Mouse (Mus musculus): ENCODE results near the gene Nfia. TPM values are rescaled to one million over a fixed set of nuclear protein-coding genes. Genes with fewer than 3 reads are reported as not detected.
A peak's percentile ranks its signal among the peaks of the same experiment; 100 is the strongest.

Gene Nfia
- polyA plus RNA-seq, 1 experiment from 2014 or later = 45.4 TPM

GRCm38 (mm10) chr4:97776388-97777080, 4.0 kb downstream of the Nfia start:
- H3K9ac ChIP-seq (ENCODE audit: low read length) = peak overlapping the region; percentile 96
- H3K27me3 ChIP-seq (ENCODE audit: control insufficient read depth, insufficient read depth, low read length) = peaks cover 6% of the 10 kb centered on the region; the same call in 1 of the 2 replicates
- peak overlapping the region; percentile 90 for H3K4me3 ChIP-seq (ENCODE audit: low read depth, low read length)
- H3K4me1 ChIP-seq (replicated peaks; ENCODE audit: control insufficient read depth, insufficient read depth, low read length) = peaks cover 10% of the 10 kb centered on the region
- under 1% methylated on average over 10 of the region's 10 CpGs for WGBS
- H3K4me2 ChIP-seq (ENCODE audit: low read depth, low read length, severe bottlenecking) = peak overlapping the region; percentile 80
- no peaks in the 10 kb centered on the region for H3K36me3 ChIP-seq (ENCODE audit: control insufficient read depth, insufficient read depth, low read length)
- no peaks in the 10 kb centered on the region for H3K9me3 ChIP-seq (ENCODE audit: control insufficient read depth, low read length)
- H3K27ac ChIP-seq (ENCODE audit: low read depth, low read length) = peak overlapping the region; percentile 78
- peak; percentile 57 for DNase-seq (ENCODE audit: low spot score)
- no peak for ATAC-seq (replicated peaks; ENCODE audit: low FRiP score)

- Histone ChIP-seq H3K27me3 (ENCODE audit: control insufficient read depth, insufficient read depth, low read length) (peaks cover 6% of the 10 kb centered on the region; the same call in 1 of the 2 replicates), H3K9ac (ENCODE audit: low read length) (peak overlapping the region; percentile 96), H3K27ac (ENCODE audit: low read depth, low read length) (peak overlapping the region; percentile 78), H3K9me3 (ENCODE audit: control insufficient read depth, low read length) (no peaks in the 10 kb centered on the region), H3K4me3 (ENCODE audit: low read depth, low read length) (peak overlapping the region; percentile 90), H3K4me2 (ENCODE audit: low read depth, low read length, severe bottlenecking) (peak overlapping the region; percentile 80), H3K36me3 (ENCODE audit: control insufficient read depth, insufficient read depth, low read length) (no peaks in the 10 kb centered on the region), H3K4me1 (replicated peaks; ENCODE audit: control insufficient read depth, insufficient read depth, low read length) (peaks cover 8% of the 10 kb centered on the region)
- ATAC-seq (replicated peaks; ENCODE audit: low FRiP score) (peak; percentile 63), DNase-seq (ENCODE audit: low spot score) (peak; percentile 84)
- WGBS = 2% methylated on average over 43 of the region's 77 CpGs
Observed at GRCm38 (mm10) chr4:97777081-97777705, 4.7 kb downstream of the Nfia start.

- Histone ChIP-seq H3K4me3 (ENCODE audit: low read depth, low read length) (peak within 1 kb of the TSS; percentile 90), H3K9me3 (ENCODE audit: control insufficient read depth, low read length) (no peaks in the 10 kb centered on the region; the same call in 1 of the 2 replicates), H3K36me3 (ENCODE audit: control insufficient read depth, insufficient read depth, low read length) (no peaks in the 10 kb centered on the region), H3K4me1 (replicated peaks; ENCODE audit: control insufficient read depth, insufficient read depth, low read length) (peaks cover 8% of the 10 kb centered on the region), H3K27me3 (ENCODE audit: control insufficient read depth, insufficient read depth, low read length) (peaks cover 6% of the 10 kb centered on the region; the same call in 1 of the 2 replicates), H3K4me2 (ENCODE audit: low read depth, low read length, severe bottlenecking) (peak within 1 kb of the TSS; percentile 80), H3K9ac (ENCODE audit: low read length) (peak within 1 kb of the TSS; percentile 96), H3K27ac (ENCODE audit: low read depth, low read length) (peak within 1 kb of the TSS; percentile 78)
- DNase-seq (ENCODE audit: low spot score) = peak; percentile 84
- peak; percentile 47 for ATAC-seq (replicated peaks; ENCODE audit: low FRiP score)
- 0% methylated on average over 35 of the region's 37 CpGs for WGBS
Observed at GRCm38 (mm10) chr4:97777706-97778176, 5.2 kb downstream of the Nfia start, which contains the start of gene E130114P18Rik. TSS of gene E130114P18Rik (minus strand) at chr4:97778078.

GRCm38 (mm10) chr4:97778211-97779002, 5.9 kb downstream of the Nfia start:
- peak; percentile 76 for DNase-seq (ENCODE audit: low spot score)
- Histone ChIP-seq H3K36me3 (ENCODE audit: control insufficient read depth, insufficient read depth, low read length) (peaks cover 4% of the 10 kb centered on the region), H3K9ac (ENCODE audit: low read length) (peak overlapping the region; percentile 96), H3K9me3 (ENCODE audit: control insufficient read depth, low read length) (no peaks in the 10 kb centered on the region; the same call in 1 of the 2 replicates), H3K4me3 (ENCODE audit: low read depth, low read length) (peak overlapping the region; percentile 90), H3K27me3 (ENCODE audit: control insufficient read depth, insufficient read depth, low read length) (peaks cover 6% of the 10 kb centered on the region; the same call in 1 of the 2 replicates), H3K4me1 (replicated peaks; ENCODE audit: control insufficient read depth, insufficient read depth, low read length) (peaks cover 8% of the 10 kb centered on the region), H3K27ac (ENCODE audit: low read depth, low read length) (peak overlapping the region; percentile 78), H3K4me2 (ENCODE audit: low read depth, low read length, severe bottlenecking) (peak overlapping the region; percentile 80)
- under 1% methylated on average over 63 of the region's 94 CpGs for WGBS
- ATAC-seq (replicated peaks; ENCODE audit: low FRiP score) = peak; percentile 15

GRCm38 (mm10) chr4:97779003-97779930, 6.7 kb downstream of the Nfia start:
- H3K36me3 ChIP-seq (ENCODE audit: control insufficient read depth, insufficient read depth, low read length) = peaks cover 7% of the 10 kb centered on the region
- WGBS = 6% methylated on average over 18 of the region's 18 CpGs
- H3K9me3 ChIP-seq (ENCODE audit: control insufficient read depth, low read length) = no peaks in the 10 kb centered on the region; the same call in 1 of the 2 replicates
- H3K4me3 ChIP-seq (ENCODE audit: low read depth, low read length) = peak overlapping the region; percentile 90
- ATAC-seq (replicated peaks; ENCODE audit: low FRiP score) (no peak), DNase-seq (ENCODE audit: low spot score) (no peak)
- peaks cover 6% of the 10 kb centered on the region; the same call in 1 of the 2 replicates for H3K27me3 ChIP-seq (ENCODE audit: control insufficient read depth, insufficient read depth, low read length)
- peak overlapping the region; percentile 78 for H3K27ac ChIP-seq (ENCODE audit: low read depth, low read length)
- peak overlapping the region; percentile 96 for H3K9ac ChIP-seq (ENCODE audit: low read length)
- H3K4me1 ChIP-seq (replicated peaks; ENCODE audit: control insufficient read depth, insufficient read depth, low read length) = peaks cover 6% of the 10 kb centered on the region
- peak overlapping the region; percentile 80 for H3K4me2 ChIP-seq (ENCODE audit: low read depth, low read length, severe bottlenecking)

GRCm38 (mm10) chr4:97780024-97780423, 7.5 kb downstream of the Nfia start:
- peak overlapping the region; percentile 96; the same call in 1 of the 2 replicates for H3K9ac ChIP-seq (ENCODE audit: low read length)
- no peak for DNase-seq (ENCODE audit: low spot score)

GRCm38 (mm10) chr4:97780666-97781435, 8.3 kb downstream of the Nfia start:
- 0 out of 2 replicates have a peak, but pooled peaks cover 2% of the 10 kb centered on the region for H3K4me1 ChIP-seq (replicated peaks; ENCODE audit: control insufficient read depth, insufficient read depth, low read length)
- H3K27ac ChIP-seq (ENCODE audit: low read depth, low read length) = no peak overlapping the region
- H3K27me3 ChIP-seq (ENCODE audit: control insufficient read depth, insufficient read depth, low read length) = peaks cover 6% of the 10 kb centered on the region; the same call in 1 of the 2 replicates
- ATAC-seq (replicated peaks; ENCODE audit: low FRiP score) = no peak
- DNase-seq (ENCODE audit: low spot score) = no peak
- H3K4me2 ChIP-seq (ENCODE audit: low read depth, low read length, severe bottlenecking) = peak overlapping the region; percentile 24; the same call in 1 of the 2 replicates
- H3K9me3 ChIP-seq (ENCODE audit: control insufficient read depth, low read length) = no peaks in the 10 kb centered on the region; the same call in 1 of the 2 replicates
- H3K36me3 ChIP-seq (ENCODE audit: control insufficient read depth, insufficient read depth, low read length) = peaks cover 7% of the 10 kb centered on the region
- H3K9ac ChIP-seq (ENCODE audit: low read length) = no peak overlapping the region
- WGBS = 72% methylated on average over 7 of the region's 7 CpGs
- H3K4me3 ChIP-seq (ENCODE audit: low read depth, low read length) = 0 out of 2 replicates have a peak overlapping the region, but pooled peaks have one; percentile 0

More at GRCm38 (mm10) chr4:97780024-97780423, 7.5 kb downstream of the Nfia start:
- Histone ChIP-seq H3K36me3 (ENCODE audit: control insufficient read depth, insufficient read depth, low read length) (peaks cover 7% of the 10 kb centered on the region), H3K4me1 (replicated peaks; ENCODE audit: control insufficient read depth, insufficient read depth, low read length) (peaks cover 6% of the 10 kb centered on the region; the same call in 1 of the 2 replicates), H3K27me3 (ENCODE audit: control insufficient read depth, insufficient read depth, low read length) (peaks cover 6% of the 10 kb centered on the region; the same call in 1 of the 2 replicates), H3K4me2 (ENCODE audit: low read depth, low read length, severe bottlenecking) (peak overlapping the region; percentile 80), H3K9me3 (ENCODE audit: control insufficient read depth, low read length) (no peaks in the 10 kb centered on the region; the same call in 1 of the 2 replicates), H3K4me3 (ENCODE audit: low read depth, low read length) (peak overlapping the region; percentile 90), H3K27ac (ENCODE audit: low read depth, low read length) (no peak overlapping the region)
- 26% methylated on average over 7 of the region's 7 CpGs for WGBS
- no peak for ATAC-seq (replicated peaks; ENCODE audit: low FRiP score)
